Mouse (Mus musculus) Patski (cell line): ENCODE results near the gene Daglb. TPM values are rescaled to one million over a fixed set of nuclear protein-coding genes. Genes with fewer than 3 reads are reported as not detected.
A peak's percentile ranks its signal among the peaks of the same experiment; 100 is the strongest.

Source experiments
- ATAC-seq: fragments of 100-300 bp; one replicate; pipeline ENCODE4 v1.8.0; 2021
- CTCF ChIA-PET: fragments of 350-600 bp; sonication (Branson Sonifier 250); formaldehyde crosslinking; loops from one replicate; lab custom pipeline; 2022; ENCODE audit warnings: inconsistent platforms; lab: Charles Lee
- POLR2A ChIA-PET: fragments of 350-600 bp; sonication (Branson Sonifier 250); formaldehyde crosslinking; loops from one replicate; lab custom pipeline; 2022; ENCODE audit warnings: antibody characterized with exemption, inconsistent platforms; lab: Charles Lee
- DNase-seq: peaks from one replicate; pipeline ENCODE4 v3.0.0-alpha.2; 2011; ENCODE audit warnings: low read depth, low spot score
- H3K27me3 ChIP-seq: fragments of 371-371 bp; one replicate; pipeline ENCODE4 v1.5.1; 2021
- CTCF ChIP-seq: fragments of 100-300 bp; IDR thresholded peaks from one replicate; pipeline ENCODE4 v1.5.1; 2021
- in situ Hi-C: fragments of 300-500 bp; cut with MboI; formaldehyde crosslinking; loops from 3 replicates; pipeline ENCODE4 v1.11.1; 2018; ENCODE audit warnings: low pct_unique_long_range_greater_than_20kb, mixed read lengths
- polyA plus RNA-seq: library from polyadenylated mRNA; unstranded; gene quantifications from one replicate; pipeline ENCODE4 v1.2.3, GENCODE M21; 2021

The Daglb gene
- polyA plus RNA-seq, 1 experiment from 2014 or later = 7.3 TPM

DNA sequence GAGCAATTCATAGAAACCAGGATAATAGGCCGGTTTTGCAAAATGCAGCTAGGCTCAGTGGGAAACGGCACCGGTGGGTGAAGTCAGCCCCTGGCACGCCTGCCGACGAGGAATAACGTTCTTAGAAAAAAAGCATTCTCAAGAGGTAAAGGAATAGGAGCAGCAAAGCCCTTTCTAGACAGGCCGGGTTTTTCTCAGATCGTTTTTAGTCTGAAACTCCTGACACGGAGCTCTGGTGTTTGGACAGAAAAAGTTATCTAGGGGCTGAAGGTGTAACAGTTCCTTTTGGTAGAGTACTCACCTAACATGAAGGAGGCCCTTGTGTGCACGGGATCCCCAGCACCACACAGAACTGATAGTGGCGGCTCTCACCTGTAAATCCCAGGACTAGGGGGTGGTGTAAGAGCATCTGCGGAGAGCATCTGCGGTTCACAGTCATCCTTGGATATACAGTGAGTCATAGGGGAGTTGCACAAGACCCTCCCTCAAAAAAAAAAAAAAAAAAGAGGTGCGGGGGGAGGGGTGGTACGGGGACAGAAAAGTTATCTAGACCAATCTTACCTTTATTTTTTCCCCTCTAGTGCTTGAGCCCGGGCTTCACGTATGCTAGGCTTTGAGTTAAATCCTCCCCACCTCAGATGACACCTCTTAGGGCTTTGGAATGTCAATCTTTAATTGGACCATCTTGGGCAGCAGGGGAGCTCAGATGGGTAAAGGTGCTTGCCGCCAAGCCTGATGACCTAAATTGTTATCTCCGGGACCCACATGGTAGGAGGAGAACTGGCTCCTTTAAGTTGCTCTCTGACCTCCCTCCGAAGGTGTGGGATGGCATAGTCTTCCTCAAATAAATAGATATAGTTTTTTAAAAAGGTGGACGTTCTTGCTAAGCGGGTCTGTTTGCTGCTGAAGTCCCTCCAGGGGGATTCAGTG is 1.0 kb downstream of the Daglb start:
- peaks cover 3% of the 10 kb centered on the region for H3K27me3 ChIP-seq
- CTCF ChIA-PET = interaction anchor here (1.4 kb wide), 1 partner anchor 12 kb away, joined by 3 read pairs; no protein-coding TSS in a partner anchor
- DNase-seq = no peak
- ATAC-seq = no peak
- TF ChIP-seq CTCF = no peak
- POLR2A ChIA-PET = interaction anchor here (0.6 to 1.4 kb wide), 2 partner anchors 15 to 95 kb away, joined by 3 to 7 read pairs; no protein-coding TSS in a partner anchor
- in situ Hi-C loops = no loop called here

DNA sequence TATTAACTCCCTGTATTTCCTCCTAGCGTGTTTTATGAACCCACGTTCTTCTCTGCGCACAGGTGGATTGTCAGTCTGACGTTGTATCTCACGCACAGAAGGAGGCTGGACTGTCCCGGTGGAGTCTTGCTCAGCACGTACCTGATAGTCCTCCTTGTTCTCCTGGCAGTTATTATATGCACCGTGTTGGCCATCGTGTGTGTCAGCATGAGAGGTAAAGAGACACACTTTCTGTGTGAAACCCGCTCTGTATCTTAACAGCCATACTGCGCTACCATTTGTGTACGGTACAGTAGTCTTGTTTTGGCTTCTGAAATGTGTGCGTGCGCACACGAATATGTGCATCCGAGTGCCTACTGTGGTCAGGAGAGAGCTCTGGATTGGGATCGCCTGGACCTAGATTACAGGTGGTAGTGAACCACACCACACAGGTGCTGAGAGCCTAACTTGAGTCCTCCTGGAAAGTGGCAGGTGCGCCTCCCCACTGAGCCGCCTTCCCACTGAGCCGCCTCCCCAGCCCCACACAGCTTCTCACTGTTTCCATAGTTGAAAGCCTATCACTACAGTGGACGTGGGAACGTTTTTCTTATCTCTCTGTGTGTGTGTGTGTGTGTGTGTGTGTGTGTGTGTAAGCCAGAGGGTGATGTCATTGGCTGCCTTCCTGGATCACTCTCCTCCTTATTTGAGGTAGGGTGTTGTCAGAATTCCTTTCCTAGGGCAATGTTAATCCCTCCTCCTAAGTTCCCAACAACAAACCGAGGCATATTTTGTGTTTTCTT is 2.7 kb downstream of the Daglb start:
- ChIA-PET POLR2A (no interaction called here), CTCF (no interaction called here)
- ATAC-seq (no peak), DNase-seq (no peak)
- in situ Hi-C loops = no loop called here
- H3K27me3 ChIP-seq = no peaks in the 10 kb centered on the region
- no peak for TF ChIP-seq CTCF

DNA sequence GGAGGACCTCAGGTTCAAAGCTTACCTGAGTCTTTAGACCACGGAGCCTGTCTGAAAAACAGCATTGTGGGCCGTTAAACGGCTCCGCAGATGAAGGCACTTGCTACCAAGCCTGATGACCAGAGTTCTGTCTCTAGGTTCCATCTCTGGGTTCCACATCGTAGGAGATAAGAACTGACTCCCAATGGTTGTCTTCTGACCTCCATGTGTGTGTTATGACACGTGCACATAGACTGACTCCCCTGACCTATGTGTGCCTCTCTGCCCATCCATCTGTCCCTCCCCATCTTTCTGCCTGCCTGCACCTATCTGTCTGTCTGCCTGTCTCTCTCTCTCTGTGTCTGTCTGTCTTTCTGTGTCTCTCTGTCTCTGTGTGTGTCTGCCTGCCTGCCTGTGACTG is 3.5 kb downstream of the Daglb start:
- CTCF ChIA-PET = no interaction called here
- no peak for DNase-seq
- POLR2A ChIA-PET = no interaction called here
- ATAC-seq = no peak
- TF ChIP-seq CTCF = no peak
- in situ Hi-C loops = no loop called here
- H3K27me3 ChIP-seq = no peaks in the 10 kb centered on the region

DNA sequence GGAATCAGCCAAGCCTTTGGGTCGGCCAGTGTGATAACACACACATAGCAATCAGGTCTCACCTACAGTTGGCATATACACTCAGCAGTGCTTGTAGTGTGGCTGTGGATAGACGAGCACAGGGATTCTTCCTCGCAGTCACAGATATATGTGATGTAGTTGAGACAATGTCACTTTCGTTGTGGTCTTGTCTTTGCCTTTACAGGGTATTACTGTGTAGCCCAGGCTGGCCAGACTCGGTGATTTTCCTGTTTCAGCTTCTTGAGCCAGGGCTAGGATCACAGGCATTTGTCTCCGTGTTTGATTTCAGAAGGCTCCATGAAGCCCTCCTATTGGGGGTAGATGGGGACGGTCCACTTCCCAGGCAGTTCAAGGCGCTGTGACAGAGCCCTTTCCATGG is 5.2 kb downstream of the Daglb start:
- DNase-seq (no peak), ATAC-seq (no peak)
- in situ Hi-C loops = no loop called here

DNA sequence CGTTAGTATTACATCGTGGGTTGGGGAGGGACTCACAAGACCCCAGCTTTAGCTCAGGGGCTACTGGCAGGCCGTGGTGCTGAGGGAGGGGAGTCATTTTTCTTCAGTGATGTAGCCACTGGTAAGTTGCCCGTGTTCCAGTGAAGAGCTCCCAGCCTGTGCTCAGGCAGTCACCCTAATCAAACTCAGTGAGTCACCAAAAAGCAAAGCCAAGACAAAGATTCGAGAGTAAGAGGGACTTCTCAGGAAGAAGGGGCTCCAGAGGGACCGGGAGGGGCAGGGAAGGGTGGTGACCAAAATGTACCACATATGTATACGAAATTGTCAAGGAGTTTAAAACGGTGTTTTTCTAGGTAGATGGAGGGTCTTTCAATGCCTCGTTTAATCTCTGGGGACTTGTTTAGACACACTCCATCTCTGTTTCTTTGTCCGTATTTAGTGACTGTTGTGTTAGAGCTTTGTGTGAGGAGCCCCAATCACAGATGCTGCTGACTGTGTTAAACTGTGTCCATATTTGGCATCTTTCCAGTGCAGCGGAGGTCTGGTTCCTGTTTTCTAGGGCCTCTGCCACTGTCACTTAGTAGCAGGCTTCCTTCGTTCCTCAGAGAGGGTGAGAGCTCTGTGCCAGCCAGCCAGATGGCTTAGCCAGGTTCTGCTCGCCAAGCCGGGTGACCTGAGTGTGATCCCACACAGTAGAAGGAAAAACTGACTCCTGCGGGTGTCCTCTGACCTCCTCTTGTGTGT is 6.2 kb downstream of the Daglb start:
- ATAC-seq (no peak), DNase-seq (no peak)
- H3K27me3 ChIP-seq = no peaks in the 10 kb centered on the region
- in situ Hi-C loops = no loop called here
- ChIA-PET CTCF (no interaction called here), POLR2A (no interaction called here)
- no peak for TF ChIP-seq CTCF

More for the DNA sequence above, 5.2 kb downstream of the Daglb start:
- ChIA-PET POLR2A (no interaction called here), CTCF (no interaction called here)
- no peaks in the 10 kb centered on the region for H3K27me3 ChIP-seq
- TF ChIP-seq CTCF = no peak

DNA sequence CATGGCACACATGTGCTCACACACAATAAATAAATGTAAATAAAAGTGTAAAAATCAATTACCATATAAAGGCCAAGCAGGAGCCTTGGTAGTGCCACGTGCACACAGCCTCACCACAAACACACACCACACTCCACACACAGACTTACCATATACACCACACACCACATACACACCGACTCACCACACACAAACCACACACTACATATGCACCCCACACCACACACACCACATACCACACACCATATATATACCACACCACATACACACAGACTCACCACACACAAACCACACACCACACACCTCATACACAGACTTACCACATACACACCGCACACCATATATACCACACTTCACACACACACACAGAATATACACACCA is 6.8 kb downstream of the Daglb start:
- DNase-seq (no peak), ATAC-seq (no peak)
- POLR2A ChIA-PET = no interaction called here
- no peak for TF ChIP-seq CTCF
- CTCF ChIA-PET = no interaction called here
- in situ Hi-C loops = no loop called here
- H3K27me3 ChIP-seq = no peaks in the 10 kb centered on the region

DNA sequence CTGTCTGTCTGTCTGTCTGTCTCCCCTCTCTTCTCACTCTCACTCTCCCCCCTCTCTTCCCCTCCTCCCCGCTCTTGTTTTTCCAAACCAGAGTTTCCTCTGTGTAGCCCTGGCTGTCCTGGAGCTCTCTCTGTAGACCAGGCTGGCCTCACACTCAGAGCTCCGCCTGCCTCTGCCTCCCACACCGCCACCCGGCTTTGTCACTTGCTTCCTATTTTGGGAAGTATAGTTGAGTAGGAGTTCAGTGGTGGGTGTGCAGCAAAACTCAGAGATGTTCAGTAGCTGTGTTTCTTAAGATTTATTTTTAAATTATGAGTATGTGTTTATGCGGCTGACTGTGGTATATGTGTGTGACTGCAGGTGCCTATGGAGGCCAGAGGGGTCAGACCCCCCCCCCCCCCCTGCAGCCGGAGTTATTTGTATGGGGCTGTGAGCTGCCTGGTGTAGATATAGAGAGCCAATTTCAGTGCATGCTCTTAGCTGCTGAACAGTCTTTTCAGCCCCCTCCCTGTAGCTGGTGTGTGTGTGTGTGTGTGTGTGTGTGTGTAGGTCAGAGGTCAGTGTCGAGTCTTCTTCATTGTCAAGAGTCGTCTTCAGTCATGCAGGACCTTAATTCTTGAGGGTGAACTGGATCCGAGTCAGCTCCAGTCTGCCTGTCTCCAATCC is 7.7 kb downstream of the Daglb start:
- ChIA-PET CTCF (interaction anchor here (0.8 to 1.4 kb wide), 2 partner anchors 9 to 229 kb away, joined by 3 to 4 read pairs; no protein-coding TSS in a partner anchor), POLR2A (interaction anchor here (0.6 to 1.6 kb wide), 3 partner anchors 8 to 56 kb away, joined by 3 to 5 read pairs (median 3); partner anchors contain the start of genes Daglb and Rac1)
- in situ Hi-C loops = no loop called here
- no peak for TF ChIP-seq CTCF
- H3K27me3 ChIP-seq = no peaks in the 10 kb centered on the region
- ATAC-seq = no peak
- DNase-seq = no peak

DNA sequence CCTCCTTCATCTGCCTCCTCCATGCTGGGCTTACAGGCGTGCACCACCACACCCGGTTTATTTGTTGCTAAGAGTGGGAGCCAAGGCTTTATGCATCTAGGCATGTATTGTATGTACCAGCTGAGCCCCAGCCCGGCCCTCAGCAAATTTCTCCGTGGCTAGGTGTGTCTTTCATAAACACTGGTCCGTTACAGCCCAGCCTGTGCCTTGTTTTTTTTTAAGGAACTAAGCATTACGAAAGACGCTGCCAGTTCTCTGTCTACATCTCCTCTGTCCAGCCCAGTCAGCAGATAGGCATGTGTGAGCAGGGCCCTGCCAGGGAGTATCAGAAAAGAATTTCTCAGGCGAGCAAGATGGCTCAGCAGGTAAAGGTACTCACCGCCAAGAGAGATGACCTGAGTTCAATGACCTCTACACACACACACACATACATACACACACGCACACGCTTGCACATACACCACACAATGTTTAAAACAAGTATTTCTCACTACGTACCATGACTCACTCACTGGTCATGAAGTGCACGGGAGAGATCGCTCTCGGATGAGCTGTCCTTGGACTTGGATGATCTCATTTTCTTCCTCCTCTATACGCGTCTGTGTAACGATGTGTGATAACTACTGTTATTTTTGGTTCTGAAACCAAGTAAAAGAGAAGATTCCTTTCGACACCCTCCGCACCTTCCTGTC is 10.9 kb downstream of the Daglb start:
- no peak for TF ChIP-seq CTCF
- POLR2A ChIA-PET = no interaction called here
- DNase-seq = peak; percentile 81
- no peaks in the 10 kb centered on the region for H3K27me3 ChIP-seq
- in situ Hi-C loops = no loop called here
- peak; percentile 86 for ATAC-seq
- CTCF ChIA-PET = no interaction called here

DNA sequence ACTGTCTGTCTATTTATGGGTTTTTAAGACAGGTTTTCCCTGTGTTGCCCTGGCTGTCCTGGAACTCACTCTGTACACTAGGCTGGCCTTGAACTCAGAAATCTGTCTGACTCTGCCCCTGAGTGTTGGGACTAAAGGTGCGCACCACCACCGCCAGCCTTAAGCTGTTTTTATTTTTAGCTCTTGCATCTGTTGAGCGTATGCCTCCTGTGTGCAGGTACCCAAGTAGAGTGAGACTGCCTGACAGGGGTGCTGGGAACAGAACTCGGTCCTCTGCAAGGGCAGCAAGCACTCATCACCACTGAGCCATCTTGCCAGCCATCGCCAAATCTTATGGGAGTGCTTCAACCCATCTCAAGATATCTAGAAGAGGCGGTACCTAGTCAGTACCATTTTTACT is 11.6 kb downstream of the Daglb start:
- TF ChIP-seq CTCF = no peak
- ChIA-PET POLR2A (interaction anchor here (0.6 kb wide), 1 partner anchor 193 kb away, joined by 3 read pairs; no protein-coding TSS in a partner anchor), CTCF (no interaction called here)
- in situ Hi-C loops = no loop called here
- ATAC-seq (no peak), DNase-seq (no peak)
- no peaks in the 10 kb centered on the region for H3K27me3 ChIP-seq
